Mouse (Mus musculus): ENCODE measurements around the gene Ajuba. TPM values are rescaled to one million over a fixed set of nuclear protein-coding genes. Genes with fewer than 3 reads are reported as not detected.

Ajuba gene
- total RNA-seq, 2 experiments from 2014 or later, result 14.6 to 15.8 TPM

DNA sequence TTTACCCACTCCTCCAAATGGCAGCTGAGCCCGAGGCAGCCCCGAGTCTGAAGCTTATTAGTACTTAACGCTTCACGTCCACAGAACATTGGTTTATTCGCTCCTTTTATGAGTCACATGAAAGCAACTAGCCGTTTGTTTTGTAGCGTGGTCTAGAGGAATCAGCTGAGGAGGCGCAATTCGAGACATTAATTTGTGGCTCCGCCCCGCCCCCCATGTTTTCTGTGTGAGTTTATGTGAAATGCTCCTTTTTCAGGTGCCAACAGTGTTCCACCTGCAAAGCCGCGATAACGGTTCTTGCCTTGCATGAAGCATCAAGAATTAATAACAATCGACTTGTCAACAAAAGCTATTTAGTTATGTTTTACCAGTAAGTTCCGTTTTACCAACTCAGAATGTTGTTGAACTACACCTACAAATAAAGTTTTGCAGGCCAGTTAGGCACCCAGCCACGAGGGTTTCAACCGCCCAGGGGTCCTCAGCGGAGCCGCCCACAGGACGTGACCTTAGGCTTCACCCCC lies 23.8 kb downstream of the Ajuba start:
- no peak for DNase-seq (ENCODE audit: low spot score in 2 of 2)

DNA sequence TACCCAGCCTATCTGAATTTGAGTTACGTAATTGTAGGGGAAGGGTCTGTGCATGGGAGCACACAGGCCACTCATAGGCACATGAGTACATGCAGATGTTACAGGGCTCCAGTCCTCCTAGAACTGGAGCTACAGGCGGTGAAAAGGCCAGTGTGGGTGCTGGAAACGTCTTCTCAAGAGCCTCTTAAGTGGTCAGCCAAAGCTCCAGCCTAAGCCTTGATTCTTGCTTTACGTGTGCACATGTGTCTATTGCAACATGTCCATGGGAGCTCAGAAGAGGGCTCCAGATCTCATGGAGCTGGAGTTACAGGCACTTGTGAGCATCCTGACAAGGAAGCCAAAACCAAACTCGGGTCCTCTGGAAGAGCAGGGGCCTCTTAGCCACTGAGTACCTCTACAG lies 32.7 kb downstream of the Ajuba start:
- DNase-seq (ENCODE audit: low spot score in 2 of 2), result no peak

DNA sequence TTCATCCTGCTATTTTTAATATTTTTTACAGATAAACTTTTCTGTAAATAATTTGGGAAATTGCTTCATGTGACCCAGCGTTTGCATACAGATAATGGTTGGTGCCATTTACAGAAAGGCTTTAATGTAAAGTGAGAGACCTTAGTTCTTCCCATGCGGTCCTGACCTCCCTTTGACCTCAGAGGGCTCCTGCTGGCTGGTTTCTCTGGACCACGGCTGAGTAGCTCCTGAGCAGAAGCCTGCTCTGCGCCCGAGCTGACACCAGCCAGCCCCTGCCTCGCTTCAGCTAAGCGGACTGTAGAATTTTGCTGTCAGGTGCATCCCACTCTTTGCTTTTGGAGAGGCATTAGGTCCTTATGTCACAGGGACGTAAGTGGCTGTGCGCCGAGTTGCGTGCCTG lies 36.6 kb downstream of the Ajuba start:
- DNase-seq (ENCODE audit: low spot score in 2 of 2), result no peak

DNA sequence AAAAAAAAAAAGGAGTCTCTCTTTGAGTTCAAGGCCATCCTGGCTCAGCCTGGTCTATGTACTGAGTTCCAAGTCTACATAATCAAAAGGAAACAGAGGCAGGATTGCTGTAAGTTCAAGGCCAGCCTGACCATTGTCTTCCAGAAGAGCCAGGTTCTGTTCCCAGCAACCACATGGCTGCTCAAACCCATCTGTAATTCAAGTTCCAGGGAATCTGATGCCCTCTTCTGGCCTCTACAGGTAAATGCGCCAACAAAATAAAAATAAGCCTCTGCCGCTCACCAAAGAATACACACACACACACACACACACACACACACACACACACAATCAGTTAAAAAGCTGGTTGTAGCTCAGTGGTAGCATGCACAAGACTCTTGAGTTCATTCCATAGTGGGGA lies 38.8 kb downstream of the Ajuba start:
- DNase-seq (ENCODE audit: low spot score in 2 of 2), result no peak

DNA sequence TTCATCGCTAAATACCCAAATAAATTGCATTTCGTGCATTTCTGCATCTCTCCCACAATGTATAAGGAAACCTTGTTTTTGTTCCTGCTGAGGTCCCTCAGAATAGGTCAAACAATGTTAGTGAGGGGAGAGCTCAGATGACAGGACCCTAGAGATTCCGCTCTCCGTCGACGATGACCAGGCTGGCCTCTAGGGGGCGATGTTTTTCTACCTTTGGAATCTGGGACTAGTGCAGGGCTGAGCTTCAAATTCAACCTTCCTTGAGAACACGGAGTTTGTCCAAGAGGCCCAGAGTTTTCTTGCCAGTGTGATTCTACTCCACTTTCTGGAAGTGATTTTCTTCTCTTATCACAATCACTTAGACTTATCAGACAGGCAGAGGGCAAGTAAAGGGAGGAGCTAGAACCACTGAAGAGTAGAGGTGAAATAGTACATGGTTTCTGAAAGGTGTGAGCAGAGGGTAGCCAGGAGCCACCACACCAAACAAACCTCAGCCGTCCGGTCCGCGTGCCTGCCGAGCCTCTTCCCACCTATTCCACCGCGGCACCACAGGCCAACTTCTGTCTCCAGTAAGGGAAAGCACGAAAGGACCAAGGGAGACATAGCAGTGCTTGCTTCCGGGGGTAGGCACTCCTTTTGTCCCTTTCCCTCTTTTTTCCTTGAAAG lies 48.8 kb downstream of the Ajuba start:
- DNase-seq (ENCODE audit: low spot score in 2 of 2), result peak; percentile 75 to 78

DNA sequence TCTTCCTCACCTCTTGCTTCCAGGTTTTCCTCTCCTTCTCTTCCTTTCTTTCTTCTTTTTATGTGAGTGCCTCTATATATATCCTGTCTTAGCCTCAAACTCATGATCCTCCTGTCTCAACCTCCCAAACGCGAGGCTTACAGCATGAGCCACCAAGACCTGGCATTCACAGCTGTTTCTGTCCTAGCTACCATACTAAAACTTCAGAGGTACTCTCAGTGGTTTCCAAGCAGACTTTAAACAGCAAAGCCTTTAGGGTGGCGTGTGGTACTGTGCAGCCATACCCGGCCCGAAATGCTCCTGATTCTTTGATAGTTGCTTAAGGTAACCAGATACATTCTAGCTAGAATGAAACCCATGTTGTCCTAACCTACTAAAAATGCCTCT lies 49.4 kb downstream of the Ajuba start:
- DNase-seq (ENCODE audit: low spot score in 2 of 2), result no peak

DNA sequence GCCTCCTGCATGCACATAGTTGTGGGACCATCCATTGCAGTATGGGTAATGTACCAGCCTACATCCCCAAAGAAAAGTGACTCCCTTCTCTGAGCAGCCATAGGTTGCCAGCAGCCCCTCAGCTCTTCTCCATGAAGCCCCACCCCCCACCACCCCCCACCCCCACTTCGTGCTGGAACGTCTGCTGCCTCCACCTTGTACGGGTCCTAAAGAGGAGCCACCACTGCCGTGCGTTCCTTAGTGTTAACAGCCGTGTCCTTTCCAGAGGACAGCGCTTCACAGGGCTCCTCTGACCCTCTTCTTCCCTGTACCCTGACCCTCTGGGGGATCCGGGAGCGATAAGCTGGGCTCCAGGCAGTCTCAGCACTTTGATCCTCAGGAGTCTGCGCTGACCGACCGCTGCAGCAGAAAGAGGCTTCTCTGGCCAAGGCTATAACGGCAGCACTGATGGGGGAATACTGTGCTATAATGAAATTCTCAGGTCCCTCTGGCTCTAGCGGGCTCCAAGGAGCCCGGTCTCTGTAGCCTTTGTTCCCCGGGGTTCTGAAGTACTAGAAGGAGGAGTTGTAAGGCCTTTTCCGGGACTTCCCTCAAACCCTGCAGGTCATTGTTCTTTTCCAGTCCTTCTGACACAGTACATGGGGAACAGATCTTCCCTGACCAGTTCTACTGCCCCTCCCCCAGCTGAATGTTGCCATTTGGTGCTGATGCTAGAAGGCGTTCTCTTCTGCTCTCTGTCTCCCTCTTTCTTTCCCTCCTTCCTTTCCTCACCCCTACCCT lies 49.9 kb downstream of the Ajuba start:
- DNase-seq (ENCODE audit: low spot score in 2 of 2), result no peak

DNA sequence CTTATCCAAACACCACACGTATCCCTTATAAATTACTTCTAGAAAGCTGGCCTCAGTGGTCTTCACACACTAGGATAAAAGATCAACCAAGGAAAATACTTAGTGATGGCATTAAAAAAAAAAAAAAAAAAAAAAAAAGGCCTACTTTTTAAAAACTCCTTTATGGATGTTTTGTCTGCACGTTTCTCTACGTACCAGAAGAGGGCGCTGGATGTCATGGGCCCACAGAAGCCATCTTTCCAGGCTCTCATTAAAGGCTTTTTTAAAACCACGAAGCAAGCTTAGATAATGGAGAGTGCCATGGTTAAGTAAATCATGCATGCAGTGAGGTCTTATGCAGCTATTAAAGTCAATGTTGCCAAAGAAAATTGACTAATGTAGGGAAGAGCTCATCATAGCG lies 53.8 kb downstream of the Ajuba start:
- DNase-seq (ENCODE audit: low spot score in 2 of 2), result no peak

Small RNA genes within 50 kb of the gene (microRNA-seq; reads per million reads assigned to microRNA genes)
- gene Mir686, result not detected

Other genes starting within 250 kb of the Ajuba start
- gene Oxa1l, start 216.7 kb downstream of the Ajuba start, total RNA-seq (2021), result 10 to 100 TPM; 67.8 to 85.9 TPM
- gene Slc7a7, start 159.8 kb downstream of the Ajuba start, total RNA-seq (2021), result 1 to 10 TPM; 6.2 to 7.3 TPM
- 100 to 1,000 TPM; 151 to 166 TPM for gene Mrpl52, start 150.6 kb downstream of the Ajuba start, total RNA-seq (2021)
- gene Mmp14, start 145.9 kb downstream of the Ajuba start, total RNA-seq (2021), result 100 to 1,000 TPM; 222 to 237 TPM
- 10 to 100 TPM; 39.0 to 42.9 TPM for gene Lrp10, start 113.4 kb downstream of the Ajuba start, total RNA-seq (2021)
- gene Rem2, start 101.5 kb downstream of the Ajuba start, total RNA-seq (2021), result not detected
- 10 to 100 TPM; 40.0 to 40.4 TPM for gene Prmt5, start 60.0 kb downstream of the Ajuba start, total RNA-seq (2021)
- 10 to 100 TPM; 18.1 to 21.2 TPM for gene Haus4, start 22.9 kb downstream of the Ajuba start, total RNA-seq (2021)
- gene 4931414P19Rik, start 28.4 kb upstream of the Ajuba start, total RNA-seq (2021), result 1 to 10 TPM; 4.3 to 6.8 TPM
- 100 to 1,000 TPM; 173 to 176 TPM for gene Psmb5, start 40.5 kb upstream of the Ajuba start, total RNA-seq (2021)
- not detected for gene Psmb11, start 43.9 kb upstream of the Ajuba start, total RNA-seq (2021)
- gene Gm17606, start 63.4 kb upstream of the Ajuba start, total RNA-seq (2021), result not detected
- 1 to 10 TPM; 3.2 to 3.5 TPM for gene Cdh24, start 63.8 kb upstream of the Ajuba start, total RNA-seq (2021)
- gene 1700123O20Rik, start 108.7 kb upstream of the Ajuba start, total RNA-seq (2021), result 10 to 100 TPM; 25.4 to 27.1 TPM
- gene Acin1, start 109.4 kb upstream of the Ajuba start, total RNA-seq (2021), result 100 to 1,000 TPM; 134 to 165 TPM
- gene Gm29776, start 121.3 kb upstream of the Ajuba start, total RNA-seq (2021), result under 1 TPM in 1 of 2 experiments, not detected in 1; 0.16 TPM
- gene Cebpe, start 134.6 kb upstream of the Ajuba start, total RNA-seq (2021), result not detected
- 1 to 10 TPM; 6.5 to 8.8 TPM for gene Slc7a8, start 204.4 kb upstream of the Ajuba start, total RNA-seq (2021)
- gene Rnf212b, start 236.6 kb upstream of the Ajuba start, total RNA-seq (2021), result not detected